Comparison of ENCODE assay signal across 18 mouse cellular contexts in genomic region chr9:22053657-22054056, GRCm38 (mm10). TPM values are rescaled to one million over a fixed set of nuclear protein-coding genes. Genes with fewer than 3 reads are reported as not detected.
A peak's percentile ranks its signal among the peaks of the same experiment; 100 is the strongest.
DNase-seq lines count a peak whose midpoint lies in the region; ATAC-seq lines count a peak whose summit lies in the region.
"Had no signal": no experiment of that assay in that cellular context is flagged by ENCODE, and none has a peak within 500 bp of the region (broad histone marks: within the 10 kb centered on the region; RNA-seq: fewer than 3 reads in every experiment).

No protein-coding gene starts in this region.

- no peaks in the 10 kb centered on the region for H3K9me3 ChIP-seq in limb, embryonic 11.5 days (ENCODE audit: control insufficient read depth, low read length)
- H3K9me3 ChIP-seq: forebrain, embryonic 12.5 days; heart, embryonic 13.5 days; kidney, embryonic 15.5 days; limb, embryonic 12.5 days had no signal

- peak; percentile 43 for DNase-seq in cerebellum, adult 11-12 months
- DNase-seq in kidney, postnatal 4 days: peak; percentile 55 to 61
- no peak for DNase-seq in kidney, postnatal 14 days
- DNase-seq in R1 (ENCODE audit: low read depth, low spot score): peak; percentile 58
- peak; percentile 77 for DNase-seq in limb, embryonic 11.5 days (ENCODE audit: low spot score)
- no peak for DNase-seq in testis, postnatal 14 days (ENCODE audit: low spot score)
- DNase-seq in thymus, postnatal 14 days: no peak

- H3K4me2 ChIP-seq in limb, embryonic 11.5 days (ENCODE audit: low read depth, severe bottlenecking): no peak overlapping the region

- H3K9ac ChIP-seq in limb, embryonic 11.5 days (ENCODE audit: low read length): no peak overlapping the region
- H3K9ac ChIP-seq: forebrain, embryonic 12.5 days; heart, embryonic 13.5 days; kidney, embryonic 15.5 days; limb, embryonic 12.5 days; liver, embryonic 14.5 days had no signal

- peaks cover 10% of the 10 kb centered on the region for H3K36me3 ChIP-seq in limb, embryonic 11.5 days (ENCODE audit: control insufficient read depth, insufficient read depth, low read length)

- H3K27ac ChIP-seq in limb, embryonic 11.5 days (replicated peaks; ENCODE audit: low read depth, low read length): no peak overlapping the region
- H3K27ac ChIP-seq: forebrain, embryonic 12.5 days; heart, embryonic 13.5 days; kidney, embryonic 15.5 days; limb, embryonic 12.5 days; liver, embryonic 14.5 days had no signal

- peaks cover 63% of the 10 kb centered on the region for H3K27me3 ChIP-seq in limb, embryonic 11.5 days (ENCODE audit: control insufficient read depth, insufficient read depth, low read length)
- H3K27me3 ChIP-seq: CH12.LX had no signal

- H3K4me3 ChIP-seq in limb, embryonic 11.5 days (ENCODE audit: low read depth, low read length): no peak overlapping the region
- H3K4me3 ChIP-seq: limb, embryonic 12.5 days had no signal

- 41% methylated on average over 7 of the region's 7 CpGs for WGBS in limb, embryonic 11.5 days

- H3K4me1 ChIP-seq in limb, embryonic 11.5 days (ENCODE audit: control insufficient read depth, insufficient read depth, low read length): peaks cover 15% of the 10 kb centered on the region

- no peak for ATAC-seq in cerebellum, adult (ENCODE audit: insufficient number of reproducible peaks, low FRiP score, low TSS enrichment)
- no peak for ATAC-seq in limb, embryonic 11.5 days (ENCODE audit: insufficient number of reproducible peaks, low FRiP score, low TSS enrichment, low read depth)
- ATAC-seq: Patski had no signal

RNA-seq across cellular contexts. Expression of gene Elavl3, which starts 1.8 kb away (rescaled TPM):
- 0.10 and 0.11 TPM in 2 replicates for polyA plus RNA-seq in limb, embryonic 11.5 days (2014; fragmentation: Nextera tagmentation; extraction: Ambion mirVana)
- polyA plus RNA-seq: inflammation-experienced regulatory T-cells, adult 6 months had no signal

RNA-seq across cellular contexts. Expression of gene Gm49318, which starts 17.4 kb away (rescaled TPM):
- polyA plus RNA-seq in limb, embryonic 11.5 days (2014; fragmentation: Nextera tagmentation; extraction: Ambion mirVana): not detected in 2 replicates
- polyA plus RNA-seq: forebrain, embryonic 12.5 days; heart, embryonic 13.5 days; inflammation-experienced regulatory T-cells, adult 6 months; kidney, embryonic 15.5 days; limb, embryonic 12.5 days; liver, embryonic 14.5 days; Patski; testis, adult 2 months; urinary bladder, adult 2 months had no signal

RNA-seq across cellular contexts. Expression of gene Zfp653, which starts 17.5 kb away (rescaled TPM):
- 5.8 and 8.7 TPM in 2 replicates for polyA plus RNA-seq in limb, embryonic 11.5 days (2014; fragmentation: Nextera tagmentation; extraction: Ambion mirVana)

RNA-seq across cellular contexts. Expression of gene Ecsit, which starts 31.6 kb away (rescaled TPM):
- polyA plus RNA-seq in limb, embryonic 11.5 days (2014; fragmentation: Nextera tagmentation; extraction: Ambion mirVana): 29.1 and 29.9 TPM in 2 replicates

RNA-seq across cellular contexts. Expression of gene Cnn1, which starts 45.4 kb away (rescaled TPM):
- polyA plus RNA-seq in limb, embryonic 11.5 days (2014; fragmentation: Nextera tagmentation; extraction: Ambion mirVana): 0.84 and 0.89 TPM in 2 replicates

Comparison
In these comparisons a context has a peak if more than half of its experiments do, and no peak if none do; other contexts are left out.
1. DNase-seq: peak in cerebellum, adult 11-12 months (single experiment), kidney, postnatal 4 days (2 of 2), R1 (single experiment) and limb, embryonic 11.5 days (single experiment); none in kidney, postnatal 14 days (single experiment), testis, postnatal 14 days (single experiment) and thymus, postnatal 14 days (single experiment).